Mouse (Mus musculus) liver, embryonic 16.5 days (tissue): Measurements from ENCODE around the gene Smyd5. TPM values are rescaled to one million over a fixed set of nuclear protein-coding genes. Genes with fewer than 3 reads are reported as not detected.
A peak's percentile ranks its signal among the peaks of the same experiment; 100 is the strongest.

Source experiments
- ATAC-seq: fragments of 200-750 bp; cut with Nextera tagmentation; 2 replicates; pipeline ENCODE4 v1.8.0; 2017; ENCODE audit warnings: low read depth, mild to moderate bottlenecking, moderate number of reproducible peaks, moderate library complexity
- H3K27ac ChIP-seq: fragments of 300-500 bp; sonication (generic); 2 replicates; pipeline ENCODE4 v1.5.1; 2014; ENCODE audit warnings: mild to moderate bottlenecking, low read length
- H3K27me3 ChIP-seq: fragments of 300-500 bp; sonication (generic); 2 replicates; pipeline ENCODE4 v1.6.1; 2014; ENCODE audit warnings: low read depth, low read length, mixed read lengths; ENCODE audit not compliant: control insufficient read depth, insufficient read depth
- H3K36me3 ChIP-seq: fragments of 300-500 bp; sonication (generic); 2 replicates; pipeline ENCODE4 v1.6.1; 2014; ENCODE audit warnings: mild to moderate bottlenecking; ENCODE audit not compliant: control insufficient read depth, insufficient read depth
- H3K4me1 ChIP-seq: fragments of 300-500 bp; sonication (generic); 2 replicates; pipeline ENCODE4 v1.6.1; 2014; ENCODE audit warnings: low read depth, low read length, mixed read lengths; ENCODE audit not compliant: control insufficient read depth
- H3K4me2 ChIP-seq: fragments of 300-500 bp; sonication (generic); 2 replicates; pipeline ENCODE4 v1.6.1; 2014; ENCODE audit warnings: low read depth, low read length, mixed read lengths
- H3K4me3 ChIP-seq: fragments of 300-500 bp; sonication (generic); 2 replicates; pipeline ENCODE4 v1.5.1; 2014; ENCODE audit warnings: low read depth, mild to moderate bottlenecking, low read length
- H3K9ac ChIP-seq: fragments of 300-500 bp; sonication (generic); 2 replicates; pipeline ENCODE4 v1.6.1; 2014; ENCODE audit warnings: low read depth, low read length
- H3K9me3 ChIP-seq: fragments of 300-500 bp; sonication (generic); replicated peaks from 2 replicates; pipeline ENCODE4 v1.6.1; 2016; ENCODE audit warnings: low read length; ENCODE audit not compliant: control insufficient read depth
- WGBS: fragments of 180-500 bp; shearing (Covaris S2); extraction: QIAGEN DNeasy Blood & Tissue Kit; methylation state at CpG from one replicate; pipeline ENCODE4 v1.1.7; 2014; ENCODE audit not compliant: insufficient replicate concordance; 5-methylcytosine and 5-hydroxymethylcytosine counted together
- polyA plus RNA-seq: library from polyadenylated mRNA; unstranded; fragments of >200 nt; fragmentation: Nextera tagmentation; extraction: Ambion mirVana; gene quantifications from 2 replicates; pipeline ENCODE4 v1.2.1, GENCODE M21; 2015

Gene Smyd5
- polyA plus RNA-seq, 1 experiment from 2014 or later, result 18.9 TPM

DNA sequence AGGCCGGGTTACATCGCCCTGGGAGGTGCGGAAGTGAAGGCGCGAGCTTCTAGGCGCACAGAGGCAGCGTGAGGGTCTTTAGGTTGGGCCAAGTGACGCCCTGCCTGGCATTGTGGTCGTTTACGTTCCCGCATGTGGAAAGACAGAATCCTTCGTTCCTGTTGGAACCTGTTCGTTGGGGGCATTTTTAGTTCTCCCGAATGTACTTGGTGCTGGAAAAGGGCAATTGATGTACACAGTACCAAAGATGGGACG lies 20.5 kb downstream of the Smyd5 start:
- no peak for ATAC-seq
- 0% methylated on average over 15 of the region's 15 CpGs for WGBS
- H3K4me1 ChIP-seq, result peaks cover 37% of the 10 kb centered on the region

GRCm38 (mm10) chr6:85452816-85453215 lies 21.0 kb downstream of the Smyd5 start:
- no peak for ATAC-seq
- Histone ChIP-seq H3K4me3 (peak overlapping the region; percentile 80), H3K9ac (peak overlapping the region; percentile 91), H3K36me3 (no peaks in the 10 kb centered on the region), H3K27me3 (no peaks in the 10 kb centered on the region), H3K4me1 (peaks cover 41% of the 10 kb centered on the region), H3K27ac (peak overlapping the region; percentile 96), H3K4me2 (peak overlapping the region; percentile 73), H3K9me3 (no peaks in the 10 kb centered on the region)
- 4% methylated on average over 7 of the region's 7 CpGs for WGBS

More for the DNA sequence above, 20.5 kb downstream of the Smyd5 start:
- Histone ChIP-seq H3K9me3 (no peaks in the 10 kb centered on the region), H3K9ac (peak overlapping the region; percentile 91), H3K4me2 (peak overlapping the region; percentile 73), H3K4me3 (peak overlapping the region; percentile 80), H3K27me3 (no peaks in the 10 kb centered on the region), H3K27ac (peak overlapping the region; percentile 96), H3K36me3 (no peaks in the 10 kb centered on the region)

- Histone ChIP-seq H3K9ac (no peak overlapping the region), H3K27me3 (no peaks in the 10 kb centered on the region), H3K4me3 (no peak overlapping the region), H3K4me1 (peaks cover 16% of the 10 kb centered on the region), H3K4me2 (no peak overlapping the region), H3K27ac (no peak overlapping the region), H3K9me3 (no peaks in the 10 kb centered on the region), H3K36me3 (peaks cover 41% of the 10 kb centered on the region)
- 76% methylated on average over 2 of the region's 2 CpGs for WGBS
- ATAC-seq, result no peak
Observed at GRCm38 (mm10) chr6:85459621-85460020, 27.8 kb downstream of the Smyd5 start.

DNA sequence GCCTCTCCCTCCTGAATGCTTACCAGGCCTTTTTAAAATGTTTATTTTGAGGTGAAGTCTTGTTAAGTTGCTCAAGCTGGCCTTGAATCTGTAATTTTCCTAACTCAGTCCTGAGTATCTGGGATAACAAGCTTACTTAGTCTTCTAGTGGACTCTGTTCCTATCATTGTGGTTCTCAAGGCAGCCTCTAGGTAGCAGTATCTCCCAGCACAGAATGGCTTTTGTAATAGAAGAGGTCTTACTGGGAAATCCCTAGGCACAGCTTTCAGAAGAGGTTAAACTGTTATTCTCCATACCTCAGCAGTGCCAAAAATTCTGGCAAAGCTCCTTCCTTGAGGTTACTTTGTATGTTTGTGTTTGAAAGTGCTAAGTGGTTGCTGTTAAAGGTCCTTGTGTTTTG lies 33.6 kb downstream of the Smyd5 start:
- H3K4me3 ChIP-seq, result no peak overlapping the region
- no peak for ATAC-seq
- H3K4me1 ChIP-seq, result no peaks in the 10 kb centered on the region
- H3K9ac ChIP-seq, result no peak overlapping the region
- H3K27ac ChIP-seq, result no peak overlapping the region
- no peaks in the 10 kb centered on the region for H3K27me3 ChIP-seq
- no peaks in the 10 kb centered on the region for H3K9me3 ChIP-seq
- H3K36me3 ChIP-seq, result peaks cover 72% of the 10 kb centered on the region
- no peak overlapping the region for H3K4me2 ChIP-seq

DNA sequence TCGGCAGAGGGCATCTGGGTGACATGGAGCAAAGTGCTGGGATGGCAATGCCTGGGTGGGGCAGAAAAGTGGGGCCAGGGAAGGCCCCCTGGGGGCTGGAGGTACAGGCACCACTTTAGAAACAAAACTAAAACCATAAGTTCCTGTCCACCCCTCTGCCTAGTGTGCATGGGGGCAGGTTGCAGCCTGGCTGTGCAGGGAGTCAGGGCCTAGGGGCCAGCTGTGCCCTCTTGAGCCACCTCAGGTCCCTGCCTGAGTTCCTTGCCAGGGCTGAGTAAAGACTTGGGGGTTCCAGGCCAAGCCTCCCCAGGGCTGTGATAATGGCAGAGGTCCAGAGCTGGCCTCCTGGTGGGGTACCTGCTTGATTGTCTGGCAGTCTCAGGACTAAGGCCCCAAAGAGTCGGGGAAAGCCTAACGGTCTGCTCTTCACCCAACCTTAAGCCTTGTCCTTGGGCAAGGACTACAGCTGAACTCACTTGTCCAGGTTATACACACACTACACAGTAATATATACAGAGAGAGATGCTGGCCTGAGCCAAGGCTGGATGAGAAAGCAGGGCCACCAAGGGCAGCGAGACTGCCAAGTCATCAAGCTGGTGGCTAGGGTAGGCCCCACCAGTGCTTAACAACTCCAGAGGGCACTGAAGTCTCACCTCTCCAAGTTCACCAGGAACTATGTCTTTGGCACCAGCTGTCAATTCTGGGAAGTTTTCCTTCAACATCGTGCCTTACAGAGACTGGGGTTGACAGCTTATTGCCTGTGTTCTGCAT lies 38.1 kb downstream of the Smyd5 start:
- no peak for ATAC-seq

DNA sequence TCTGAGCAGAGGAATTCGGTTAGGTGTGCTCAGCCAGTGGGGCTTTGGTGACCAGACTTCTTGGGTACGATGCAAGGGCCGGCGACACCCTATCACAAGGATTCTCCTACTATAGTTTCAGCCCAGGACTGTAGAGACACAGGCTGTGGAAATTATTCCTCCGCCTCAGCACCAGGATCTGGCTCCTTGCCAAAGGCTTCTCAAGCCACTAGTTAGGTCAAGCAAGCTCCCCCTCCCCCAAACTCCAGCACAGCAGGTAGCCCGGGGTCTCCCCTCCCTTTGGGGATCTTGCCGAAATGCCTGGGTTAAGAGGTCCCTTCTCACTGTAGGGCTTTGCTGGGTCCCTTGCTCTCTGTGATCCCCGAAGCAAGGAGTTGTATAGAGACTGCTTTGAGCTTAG lies 40.2 kb downstream of the Smyd5 start:
- H3K36me3 ChIP-seq, result peaks cover 20% of the 10 kb centered on the region
- H3K4me3 ChIP-seq, result no peak overlapping the region
- H3K27me3 ChIP-seq, result no peaks in the 10 kb centered on the region
- 65% methylated on average over 8 of the region's 8 CpGs for WGBS
- H3K4me2 ChIP-seq, result no peak overlapping the region
- no peaks in the 10 kb centered on the region for H3K9me3 ChIP-seq
- no peak for ATAC-seq
- no peaks in the 10 kb centered on the region for H3K4me1 ChIP-seq
- no peak overlapping the region for H3K9ac ChIP-seq
- no peak overlapping the region for H3K27ac ChIP-seq

More for the DNA sequence above, 38.1 kb downstream of the Smyd5 start:
- H3K27me3 ChIP-seq, result no peaks in the 10 kb centered on the region
- no peak overlapping the region for H3K9ac ChIP-seq
- no peak overlapping the region for H3K27ac ChIP-seq
- 65% methylated on average over 5 of the region's 5 CpGs for WGBS
- no peak overlapping the region for H3K4me3 ChIP-seq
- no peak overlapping the region for H3K4me2 ChIP-seq
- H3K9me3 ChIP-seq, result no peaks in the 10 kb centered on the region
- H3K4me1 ChIP-seq, result no peaks in the 10 kb centered on the region
- H3K36me3 ChIP-seq, result peaks cover 35% of the 10 kb centered on the region

DNA sequence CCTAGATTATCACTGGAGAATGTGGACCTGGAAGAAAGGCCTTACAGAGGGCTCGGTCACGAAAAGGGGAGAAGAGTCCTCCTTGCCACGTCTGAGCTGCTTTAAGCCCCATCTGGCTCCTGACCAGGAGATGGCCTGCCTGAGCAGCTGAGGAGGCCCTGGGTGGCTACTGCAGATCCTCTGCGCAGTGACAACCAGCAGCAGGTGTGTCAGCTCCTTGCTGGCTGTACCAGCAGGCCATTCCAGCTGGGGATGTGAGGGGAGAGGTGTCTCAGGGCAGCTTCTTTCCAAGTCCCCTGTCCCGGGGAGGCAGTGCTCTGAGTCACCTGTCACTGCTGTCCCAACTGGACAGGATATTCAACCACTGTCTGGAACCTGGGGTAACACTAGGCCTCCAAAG lies 40.8 kb downstream of the Smyd5 start:
- no peaks in the 10 kb centered on the region for H3K4me1 ChIP-seq
- 48% methylated on average over 5 of the region's 5 CpGs for WGBS
- H3K4me2 ChIP-seq, result no peak overlapping the region
- peaks cover 14% of the 10 kb centered on the region for H3K36me3 ChIP-seq
- ATAC-seq, result no peak
- H3K4me3 ChIP-seq, result no peak overlapping the region
- no peak overlapping the region for H3K27ac ChIP-seq
- H3K27me3 ChIP-seq, result no peaks in the 10 kb centered on the region
- no peaks in the 10 kb centered on the region for H3K9me3 ChIP-seq
- no peak overlapping the region for H3K9ac ChIP-seq

GRCm38 (mm10) chr6:85475581-85475980 lies 43.8 kb downstream of the Smyd5 start:
- no peaks in the 10 kb centered on the region for H3K4me1 ChIP-seq
- H3K9me3 ChIP-seq, result no peaks in the 10 kb centered on the region
- H3K4me2 ChIP-seq, result no peak overlapping the region
- 70% methylated on average over 3 of the region's 3 CpGs for WGBS
- no peaks in the 10 kb centered on the region for H3K36me3 ChIP-seq
- H3K27me3 ChIP-seq, result peaks cover 6% of the 10 kb centered on the region; the same call in 1 of the 2 replicates
- H3K27ac ChIP-seq, result no peak overlapping the region
- H3K9ac ChIP-seq, result no peak overlapping the region
- H3K4me3 ChIP-seq, result no peak overlapping the region
- ATAC-seq, result no peak

- Histone ChIP-seq H3K9ac (no peak overlapping the region), H3K4me3 (no peak overlapping the region), H3K27me3 (peaks cover 10% of the 10 kb centered on the region), H3K9me3 (no peaks in the 10 kb centered on the region), H3K27ac (no peak overlapping the region), H3K4me1 (no peaks in the 10 kb centered on the region), H3K36me3 (no peaks in the 10 kb centered on the region), H3K4me2 (no peak overlapping the region)
- ATAC-seq, result no peak
- WGBS, result 27% methylated on average over 10 of the region's 10 CpGs
Observed at GRCm38 (mm10) chr6:85477366-85477917, 45.7 kb downstream of the Smyd5 start.
